Mouse (Mus musculus): ENCODE data around the gene Thoc2. TPM values are rescaled to one million over a fixed set of nuclear protein-coding genes. Genes with fewer than 3 reads are reported as not detected.

The Thoc2 gene
- total RNA-seq (2023): 109 TPM

GRCm38 (mm10) chrX:41920574-41920973 lies at the start of gene Thoc2:
Gene Thoc2 (minus strand): TSS chrX:41920674.

Other genes starting within 250 kb of the Thoc2 start
- gene Xiap, start 139.0 kb upstream of the Thoc2 start, total RNA-seq (2023): 34.7 TPM
- gene Stag2, start 228.6 kb upstream of the Thoc2 start, total RNA-seq (2023): 131 TPM

Measured in CD4-positive naive resting alpha-beta T cell, adult 57 days (primary cell).